Mouse (Mus musculus) heart, postnatal 0 days (tissue): ENCODE measurements around the gene Tmem94.
"Not testable (repeated sequence)": the region's sequence is repeated elsewhere in the genome, so short reads cannot be mapped to it uniquely, and the experiment has no call there.

Source experiments
- CTCF ChIP-seq: IDR thresholded peaks from 2 replicates; pipeline ENCODE4 v1.5.1; 2016; ENCODE audit warnings: antibody characterized with exemption, control low read depth, low read depth
- EP300 ChIP-seq: IDR thresholded peaks from 2 replicates; pipeline ENCODE4 v1.6.1; 2016; ENCODE audit warnings: antibody characterized with exemption, low read depth

DNA sequence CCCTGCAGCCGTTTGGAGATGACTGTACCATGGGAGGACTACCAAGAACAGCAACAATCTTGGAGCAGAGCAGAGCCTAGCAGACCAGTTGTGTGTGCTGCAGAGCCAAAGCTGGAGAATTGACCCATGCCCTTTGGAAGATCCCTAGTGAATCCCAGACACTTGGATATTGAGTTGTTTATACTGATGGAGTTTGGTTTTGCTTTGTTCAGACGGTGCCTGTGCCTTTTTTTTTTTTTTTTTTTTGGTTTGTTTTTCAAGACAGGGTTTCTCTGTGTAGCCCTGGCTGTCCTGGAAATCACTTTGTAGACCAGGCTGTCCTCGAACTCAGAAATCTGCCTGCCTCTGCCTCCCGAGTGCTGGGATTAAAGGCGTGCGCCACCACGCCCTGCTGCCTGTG is 3.1 kb upstream of the Tmem94 start:
- not testable (repeated sequence) for TF ChIP-seq CTCF, EP300
